Mouse (Mus musculus): ENCODE results near the gene Bbip1.

GRCm38 (mm10) chr19:53929218-53929617 lies 15.2 kb downstream of the Bbip1 start:
- no peak for TF ChIP-seq MAX (IDR thresholded peaks at IDR 0.05)
- TF ChIP-seq CTCF (IDR thresholded peaks at IDR 0.05; ENCODE audit: control insufficient read depth, insufficient read depth, insufficient read length), result no peak
